Mouse (Mus musculus) CH12.LX (cell line): Measurements from ENCODE around the gene Pigk.
A peak's percentile ranks its signal among the peaks of the same experiment; 100 is the strongest.

Experiments used
- CTCF ChIP-seq, 2 experiments: IDR thresholded peaks in 1 of 2; conservative IDR thresholded peaks in 1 of 2; 2 replicates each; pipeline ENCODE4 v1.5.1; 2011 to 2012; ENCODE audit warnings: low read depth in 2 of 2, low read length in 2 of 2, improper control_type of control experiment in 1 of 2, inconsistent platforms in 1 of 2, mild to moderate bottlenecking in 1 of 2, moderate library complexity in 1 of 2
- EP300 ChIP-seq: IDR thresholded peaks from 2 replicates; pipeline ENCODE4 v1.6.1; 2011; ENCODE audit warnings: low read length, improper control_type of control experiment
- HCFC1 ChIP-seq: IDR thresholded peaks from 2 replicates; pipeline ENCODE4 v1.6.1; 2012; ENCODE audit warnings: low read depth, mild to moderate bottlenecking, inconsistent platforms, low read length, improper control_type of control experiment
- MAZ ChIP-seq: IDR thresholded peaks from 2 replicates; pipeline ENCODE4 v1.6.1; 2012; ENCODE audit warnings: low read depth, mild to moderate bottlenecking, inconsistent platforms, low read length, improper control_type of control experiment, moderate library complexity
- POLR2A ChIP-seq: IDR thresholded peaks from 2 replicates; pipeline ENCODE4 v1.6.1; 2011; ENCODE audit warnings: low read depth, mild to moderate bottlenecking, improper control_type of control experiment, low read length
- UBTF ChIP-seq: IDR thresholded peaks from 2 replicates; pipeline ENCODE4 v1.6.1; 2012; ENCODE audit warnings: low read depth, mild to moderate bottlenecking, inconsistent platforms, low read length, improper control_type of control experiment, moderate library complexity
- USF1 ChIP-seq: IDR thresholded peaks from 2 replicates; pipeline ENCODE4 v1.6.1; 2014; ENCODE audit warnings: low read depth, mild to moderate bottlenecking, inconsistent platforms, low read length, improper control_type of control experiment
- ZMIZ1 ChIP-seq: IDR thresholded peaks from 2 replicates; pipeline ENCODE4 v1.6.1; 2012; ENCODE audit warnings: low read depth, mild to moderate bottlenecking, inconsistent platforms, low read length, improper control_type of control experiment

GRCm38 (mm10) chr3:152894935-152895334 lies 181.0 kb downstream of the Pigk start:
- TF ChIP-seq ZMIZ1 (no peak), MAZ (no peak), CTCF (conservative IDR thresholded peaks at IDR 0.05 in 1 of 2, IDR thresholded peaks at IDR 0.05 in 1 of 2; ENCODE audit: low read depth in 2 of 2, low read length in 2 of 2) (no peak), POLR2A (no peak), UBTF (no peak), EP300 (peak; percentile 11; the same call in 1 of the 2 replicates), HCFC1 (no peak), USF1 (no peak)
